Mouse (Mus musculus) heart, adult 8-10 months (tissue): Measurements from ENCODE around the gene Cab39l. TPM values are rescaled to one million over a fixed set of nuclear protein-coding genes. Genes with fewer than 3 reads are reported as not detected.
A peak's percentile ranks its signal among the peaks of the same experiment; 100 is the strongest.
"Not testable (repeated sequence)": the region's sequence is repeated elsewhere in the genome, so short reads cannot be mapped to it uniquely, and the experiment has no call there.

ENCODE experiments used
- DNase-seq: peaks from one replicate; pipeline ENCODE4 v3.0.0; 2022; ENCODE audit warnings: low spot score
- total RNA-seq, 4 experiments: library from RNA; stranded (reverse); gene quantifications; 2 replicates each; pipeline ENCODE4 v1.2.4; 2022

The Cab39l gene
- total RNA-seq, 4 experiments from 2014 or later, result 21.4 to 29.6 (median 24.4) TPM

DNA sequence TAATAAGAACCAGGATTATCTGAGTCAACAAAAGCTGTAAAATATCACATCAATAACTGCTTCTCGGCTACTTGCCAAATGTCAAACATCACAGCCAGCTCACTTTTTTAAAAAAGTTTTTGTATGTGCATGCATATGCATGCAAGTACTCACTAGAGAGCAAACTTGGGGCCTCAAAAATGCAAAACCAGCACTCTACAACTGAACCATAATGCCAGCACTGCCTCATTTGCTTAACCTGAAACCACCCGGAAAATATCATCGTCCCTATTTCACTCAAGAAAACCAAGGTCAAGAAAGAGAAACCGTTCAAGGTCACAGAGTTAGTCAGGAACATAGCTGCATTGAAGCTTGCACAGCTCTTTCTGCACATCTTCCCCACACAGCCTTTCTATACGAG lies 135.6 kb downstream of the Cab39l start:
- DNase-seq, result no peak

DNA sequence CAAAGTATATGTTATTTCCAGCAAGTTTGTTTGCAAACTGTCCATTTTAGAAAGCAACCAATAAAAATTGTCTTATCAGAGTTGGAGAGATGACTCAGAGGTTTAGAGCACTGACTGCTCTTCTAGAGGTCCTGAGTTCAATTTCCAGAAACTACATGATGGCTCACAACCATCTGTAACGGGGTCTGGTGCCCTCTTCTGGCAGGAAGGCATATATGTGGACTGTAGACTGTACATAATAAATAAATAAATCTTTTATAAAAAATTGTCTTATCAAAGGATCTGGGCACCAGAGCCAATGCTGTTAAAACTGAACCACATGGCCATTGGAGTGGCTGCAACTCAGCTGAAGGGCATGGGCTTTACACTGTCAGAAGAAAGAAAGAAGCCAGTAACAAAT lies 149.8 kb downstream of the Cab39l start:
- DNase-seq, result no peak

DNA sequence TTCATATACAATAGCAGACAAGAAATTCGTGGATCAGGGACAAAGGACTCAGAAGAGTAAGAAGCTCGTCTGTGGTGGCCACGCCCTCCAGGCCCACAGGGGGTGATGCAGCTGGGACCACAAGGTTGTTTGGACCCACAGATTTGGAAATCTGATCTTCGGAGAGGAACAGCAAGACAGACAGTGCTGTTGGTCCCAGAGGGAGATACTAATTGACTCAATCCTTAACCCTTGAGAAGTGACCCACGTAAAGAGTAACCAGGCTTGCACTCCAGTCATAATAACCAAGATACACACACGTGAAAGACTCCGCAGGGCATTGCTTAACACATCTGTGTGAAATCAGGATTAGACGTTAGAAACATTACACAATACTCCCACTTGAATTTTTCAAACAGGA lies 151.1 kb downstream of the Cab39l start:
- DNase-seq, result no peak

DNA sequence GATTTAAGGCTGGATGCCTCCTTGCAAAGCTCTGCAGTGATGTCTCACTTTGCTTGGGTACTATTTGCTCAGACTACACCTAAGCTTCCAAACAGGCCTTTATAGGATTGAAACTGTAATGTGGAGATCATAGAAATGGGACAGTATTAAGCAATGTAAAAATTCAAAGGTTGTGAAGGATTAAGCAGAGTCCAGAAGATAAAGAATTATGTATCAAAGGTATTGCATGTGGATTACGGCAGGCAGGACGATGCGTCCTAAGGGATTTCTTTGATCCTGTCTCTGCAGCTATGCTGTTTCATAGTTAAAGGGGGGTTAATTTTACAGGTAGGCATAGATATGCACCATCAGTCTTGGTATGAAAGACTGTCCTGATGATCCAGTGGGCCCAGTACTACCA lies 151.8 kb downstream of the Cab39l start:
- no peak for DNase-seq

DNA sequence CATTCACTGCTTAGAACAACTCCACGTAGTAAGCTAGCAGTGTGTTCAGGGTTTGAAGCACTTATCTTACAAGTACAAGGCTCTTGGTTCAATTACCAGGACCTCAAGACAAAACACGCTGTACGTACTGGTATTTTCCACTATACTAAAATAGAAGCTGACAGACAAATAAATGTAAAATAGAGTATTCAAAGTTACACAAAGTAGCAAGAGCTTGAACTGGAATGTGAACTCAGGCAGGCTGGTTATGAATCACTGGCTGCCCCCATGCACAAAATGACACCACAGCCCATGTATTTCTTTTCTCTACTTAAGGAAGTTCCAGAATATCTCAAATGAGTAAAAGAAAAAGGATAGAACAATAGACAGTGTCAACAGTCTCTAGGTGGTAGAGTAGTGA lies 154.2 kb downstream of the Cab39l start:
- DNase-seq, result no peak

DNA sequence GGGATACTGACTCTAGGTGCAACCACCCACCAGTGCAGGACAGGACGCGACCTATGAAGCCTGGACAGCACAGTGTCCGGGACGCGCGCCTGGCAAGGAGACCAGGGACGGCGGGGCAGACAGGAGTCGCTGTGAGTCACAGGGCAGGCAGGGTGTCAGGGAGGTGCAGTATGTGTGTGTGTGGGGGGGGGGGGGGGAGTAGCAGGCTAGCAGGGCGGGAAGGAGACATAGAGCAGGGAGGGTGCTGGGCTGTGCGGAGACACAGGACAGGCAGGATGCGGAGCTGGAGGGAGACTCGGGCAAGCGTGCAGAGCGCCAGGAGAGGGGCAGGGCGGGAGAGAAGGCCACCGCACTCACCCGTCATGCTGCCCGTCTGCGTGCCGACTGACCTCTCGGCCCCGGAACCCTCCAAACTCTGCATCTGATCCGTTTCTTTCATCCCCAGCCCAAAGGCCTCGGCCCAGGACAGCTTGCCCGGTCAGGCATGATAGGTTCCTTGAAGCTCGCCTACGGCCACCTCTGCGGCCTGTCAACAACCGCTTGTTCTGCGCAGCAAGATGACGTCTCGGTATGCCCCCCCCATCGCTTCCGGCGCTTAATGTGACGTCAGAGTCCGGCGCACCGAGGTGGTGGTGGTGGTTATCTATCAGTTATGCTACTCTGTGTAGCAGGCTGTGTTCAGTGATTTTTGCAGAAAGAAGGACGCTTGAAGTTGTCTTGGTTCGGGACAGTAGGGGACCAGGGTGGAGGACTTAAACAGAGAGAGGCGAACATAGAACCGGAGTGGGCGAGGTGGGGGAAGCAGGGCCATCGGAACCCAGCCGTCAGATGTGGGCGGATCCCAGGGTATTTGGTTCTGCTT lies 156.9 kb downstream of the Cab39l start, which contains the start of gene Cdadc1:
TSS of gene Cdadc1 (minus strand) at position 562 of the 862 bp plus-strand sequence.
- peak; percentile 98 for DNase-seq

DNA sequence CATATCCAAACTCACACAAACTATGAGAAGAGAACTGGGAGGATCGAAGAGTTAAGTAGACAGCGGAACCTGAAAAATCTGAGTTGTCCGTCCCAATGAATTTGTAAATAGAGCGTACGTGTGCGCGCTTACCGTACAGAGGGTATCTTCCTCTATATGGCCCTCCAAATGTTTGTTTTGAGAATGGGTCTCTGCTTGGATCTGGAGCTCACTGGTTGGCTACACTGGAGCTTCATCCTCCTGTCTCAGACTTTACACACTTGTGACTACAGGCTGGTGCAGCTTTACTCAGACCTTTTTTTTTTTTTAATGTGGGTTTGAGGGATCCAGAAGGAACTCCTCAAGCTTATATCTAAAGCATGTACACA lies 157.5 kb downstream of the Cab39l start:
- DNase-seq, result no peak

DNA sequence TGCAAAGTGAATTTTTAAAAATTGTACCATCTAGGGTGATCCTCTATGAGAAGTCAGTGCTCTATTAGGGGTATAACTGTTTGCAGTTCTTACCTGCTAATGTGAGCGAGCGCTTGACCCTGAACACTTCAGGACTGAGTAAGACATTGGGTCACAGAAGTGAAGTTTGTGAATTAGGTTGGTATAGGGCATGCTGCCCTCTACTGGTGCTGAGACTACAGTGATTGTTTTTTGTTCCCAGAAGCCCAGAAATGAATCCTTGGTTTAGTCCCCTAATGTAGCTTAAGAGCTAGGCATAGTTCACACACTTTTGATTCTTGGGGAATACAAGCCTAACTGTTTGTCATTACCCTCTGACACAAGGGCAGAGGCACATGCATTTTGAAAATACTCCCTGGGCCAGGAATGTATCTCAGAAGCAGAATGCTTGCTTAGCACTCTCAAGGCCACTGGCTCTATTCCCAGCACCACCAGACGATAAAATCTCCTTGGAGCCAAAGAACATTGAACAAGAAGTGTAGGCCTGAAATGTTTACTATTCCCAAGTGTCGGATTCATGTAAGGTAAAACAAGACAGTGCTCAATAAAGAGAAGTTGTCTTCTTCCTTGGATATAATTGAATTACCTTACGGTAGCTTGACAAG lies 163.4 kb downstream of the Cab39l start:
- no peak for DNase-seq

DNA sequence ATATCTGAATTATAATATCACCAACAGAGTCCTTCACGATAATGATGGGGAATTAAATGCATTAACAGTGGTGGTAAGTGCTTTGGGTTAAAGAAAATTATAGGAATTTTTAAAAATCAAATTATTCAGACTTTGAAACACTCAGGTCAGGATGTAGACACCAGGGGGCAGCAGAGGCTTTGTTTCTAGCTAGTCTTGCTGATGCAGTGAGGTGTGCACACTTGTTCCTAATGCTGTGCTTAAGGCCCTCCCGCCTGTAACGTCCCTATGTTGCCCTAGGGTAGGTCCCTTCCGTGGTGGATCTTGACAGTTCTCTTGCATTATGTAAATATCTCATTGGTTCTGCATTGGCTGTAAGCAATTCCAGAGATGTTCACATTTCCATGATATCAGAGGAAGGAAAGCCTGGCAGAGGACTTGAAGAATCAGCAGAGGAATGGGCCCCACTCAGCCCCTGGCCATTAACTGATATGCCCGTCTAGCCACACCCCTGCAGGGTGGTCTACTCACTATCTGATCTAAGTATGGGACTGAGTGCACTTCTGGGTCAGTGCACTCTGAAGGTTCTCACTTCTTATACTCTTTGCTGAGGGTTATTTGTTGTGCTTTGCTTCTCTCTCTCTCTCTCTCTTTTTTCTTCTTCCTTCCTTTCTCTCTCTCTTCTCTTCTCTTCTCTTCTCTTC lies 165.0 kb downstream of the Cab39l start:
- DNase-seq, result peak; percentile 55

DNA sequence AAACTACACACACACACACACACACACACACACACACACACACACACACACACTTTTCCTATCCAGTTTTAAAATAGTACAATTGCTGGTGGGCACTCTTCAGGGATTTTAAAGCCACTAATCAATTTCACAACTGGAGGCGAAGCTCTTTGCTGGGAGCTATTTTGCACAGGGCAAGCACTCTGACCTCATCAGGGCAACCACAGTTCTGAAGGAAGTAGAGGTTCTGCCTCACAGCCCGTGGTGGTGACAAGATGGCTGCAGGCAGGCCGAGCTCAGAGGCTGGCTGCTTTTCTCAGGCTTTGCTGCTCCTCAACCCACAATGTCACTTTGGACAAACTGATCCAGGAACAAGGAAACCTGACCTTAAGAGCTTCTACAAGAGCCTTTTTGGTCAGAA lies 166.2 kb downstream of the Cab39l start:
- DNase-seq, result no peak

DNA sequence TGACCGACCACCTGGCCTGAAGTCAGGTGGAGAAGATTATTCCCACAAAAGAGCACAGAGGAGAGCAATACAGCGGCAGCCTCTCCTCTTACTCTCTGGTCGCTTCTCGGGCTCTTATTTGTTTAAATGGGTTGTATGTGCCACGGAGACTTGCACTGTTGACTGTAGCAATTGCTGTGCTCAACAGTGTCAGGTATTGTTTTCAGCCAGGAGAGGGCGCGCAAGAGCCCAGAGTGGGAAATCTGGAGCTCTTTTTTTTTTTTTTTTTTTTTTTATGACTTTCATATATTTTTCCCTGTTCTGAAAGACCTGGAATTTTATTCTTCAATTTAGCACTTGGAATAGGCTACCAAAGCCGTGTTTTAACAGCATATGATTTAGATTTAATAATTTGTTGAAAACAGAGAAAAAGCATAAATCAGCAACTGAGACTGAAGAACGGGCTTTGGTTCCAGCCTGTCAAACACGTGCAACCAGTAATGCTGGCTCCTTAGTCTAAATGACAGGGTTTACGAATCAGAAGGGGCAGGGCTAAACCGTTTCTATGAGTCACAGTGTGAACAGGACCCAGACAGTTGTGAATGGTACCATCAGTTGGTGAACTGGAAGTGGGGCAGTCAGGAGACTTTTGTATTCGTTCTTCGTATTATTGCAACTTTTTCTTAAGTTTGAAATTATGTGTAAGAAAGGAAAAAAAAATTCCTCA lies 172.3 kb downstream of the Cab39l start:
- peak; percentile 12 for DNase-seq

DNA sequence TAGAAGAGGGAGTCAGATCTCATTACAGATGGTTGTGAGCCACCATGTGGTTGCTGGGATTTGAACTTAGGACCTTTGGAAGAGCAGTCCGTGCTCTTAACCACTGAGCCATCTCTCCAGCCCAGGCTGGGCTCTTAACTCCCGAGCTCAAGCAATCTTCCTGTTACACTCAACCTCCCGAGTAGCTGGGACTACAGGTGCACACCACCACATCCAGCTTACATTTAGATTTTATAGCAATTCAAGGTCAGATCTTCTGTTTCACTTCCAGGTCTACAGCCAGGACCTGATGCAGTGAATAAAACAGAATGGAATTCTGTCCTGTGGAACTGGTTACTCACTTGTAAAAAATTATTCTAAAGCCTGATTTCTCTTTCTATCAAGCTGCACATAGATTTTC lies 173.4 kb downstream of the Cab39l start:
- not testable (repeated sequence) for DNase-seq

DNA sequence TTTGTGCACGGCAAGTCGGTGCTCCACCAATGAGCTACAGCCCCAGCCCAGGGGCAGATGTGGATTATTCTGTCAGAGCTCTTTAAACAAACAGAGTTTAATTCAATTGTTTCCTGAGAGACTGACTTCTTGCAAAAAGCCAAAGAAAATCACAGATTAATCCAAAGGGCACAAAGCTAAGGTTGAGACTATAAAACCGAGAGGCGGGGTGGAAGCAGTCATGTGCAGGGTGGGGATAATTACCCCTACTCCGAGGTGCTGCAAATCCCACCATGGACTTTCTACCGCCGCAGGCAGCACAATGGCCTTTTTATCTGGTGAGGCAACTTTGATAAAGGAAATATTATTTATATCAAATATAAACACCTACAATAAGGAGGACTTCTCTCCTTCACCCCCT lies 176.0 kb downstream of the Cab39l start:
- no peak for DNase-seq

DNA sequence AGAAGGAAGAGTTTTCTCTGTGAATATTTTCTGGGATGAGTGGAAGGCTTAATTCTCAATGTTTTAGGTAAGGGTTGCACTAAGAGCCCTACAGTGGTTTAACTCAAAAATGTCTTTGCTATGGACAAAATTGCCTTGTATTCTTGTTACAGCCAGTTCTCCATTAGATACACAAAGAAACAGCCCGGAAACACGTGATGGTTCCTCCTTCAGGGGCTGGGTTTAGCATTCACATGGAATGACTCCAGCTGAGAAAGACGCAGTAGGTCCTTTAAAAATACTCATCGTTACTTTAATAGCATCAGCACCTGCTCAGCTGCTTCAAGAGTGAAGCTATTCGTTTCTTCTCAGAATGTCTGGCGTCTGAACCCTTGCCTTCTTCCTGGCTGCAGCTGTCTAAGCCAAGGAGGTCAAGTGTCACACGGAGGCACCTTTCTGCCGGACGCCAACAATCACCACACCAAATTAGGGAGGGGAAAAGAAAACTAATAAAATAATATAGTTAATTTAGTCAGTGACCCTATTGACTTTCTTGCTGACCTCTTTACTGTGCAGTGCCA lies 183.6 kb downstream of the Cab39l start:
- DNase-seq, result no peak

DNA sequence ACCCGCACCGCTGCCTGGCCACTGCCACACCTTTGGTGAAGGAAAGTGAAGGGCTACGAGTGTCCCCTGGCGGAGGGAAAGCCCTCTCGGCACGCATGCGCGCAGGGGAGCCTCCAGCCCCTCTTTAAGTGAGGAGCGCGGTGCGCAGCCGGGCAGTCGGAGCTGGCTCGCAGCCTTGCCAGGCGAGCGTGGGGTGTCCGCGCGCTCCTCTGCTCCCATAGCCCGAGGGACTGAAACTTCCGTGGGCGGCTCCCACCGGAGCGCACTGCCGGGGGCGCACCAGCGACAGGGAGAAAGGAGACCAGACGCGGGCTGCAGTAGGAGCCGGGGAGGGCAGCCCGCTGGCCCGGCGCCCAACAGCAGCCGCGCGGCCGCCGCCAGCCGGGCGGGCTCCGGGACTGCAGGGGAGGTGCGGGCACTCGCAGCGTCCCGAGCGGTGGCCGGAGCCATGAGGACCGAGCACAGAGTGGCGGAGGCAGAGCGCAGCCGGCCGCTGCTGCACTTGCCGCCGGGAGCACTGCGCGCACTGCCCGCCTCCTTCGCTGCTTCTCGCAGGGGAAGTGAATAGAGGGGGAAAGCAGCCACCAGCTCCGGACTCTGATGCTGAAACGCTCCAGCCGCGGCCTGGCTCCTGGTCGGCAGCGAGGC lies 184.5 kb downstream of the Cab39l start, which contains the start of gene Shisa2:
TSS of gene Shisa2 (plus strand) at position 151 of the 648 bp plus-strand sequence.
- peak; percentile 23 for DNase-seq

DNA sequence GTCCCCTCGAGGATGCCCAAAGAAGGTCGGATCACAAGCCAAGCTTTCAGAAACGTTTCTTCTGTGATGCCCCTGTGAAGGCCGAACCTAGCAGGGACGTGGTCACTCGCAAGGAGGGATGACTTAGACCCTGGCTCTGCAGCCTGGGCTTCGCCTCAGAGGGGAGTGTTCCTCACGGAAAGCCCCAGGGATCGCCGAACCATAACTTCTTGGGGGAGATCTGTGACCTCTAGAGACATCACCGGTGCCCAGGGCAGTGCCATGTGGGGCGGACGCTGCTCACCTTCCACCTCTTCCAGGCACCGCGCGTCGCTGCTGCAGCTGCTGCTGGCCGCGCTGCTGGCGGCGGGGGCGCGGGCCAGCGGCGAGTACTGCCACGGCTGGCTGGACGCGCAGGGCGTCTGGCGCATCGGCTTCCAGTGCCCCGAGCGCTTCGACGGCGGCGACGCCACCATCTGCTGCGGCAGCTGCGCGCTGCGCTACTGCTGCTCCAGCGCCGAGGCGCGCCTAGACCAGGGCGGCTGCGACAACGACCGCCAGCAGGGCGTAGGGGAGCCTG lies 185.1 kb downstream of the Cab39l start:
- DNase-seq, result no peak

DNA sequence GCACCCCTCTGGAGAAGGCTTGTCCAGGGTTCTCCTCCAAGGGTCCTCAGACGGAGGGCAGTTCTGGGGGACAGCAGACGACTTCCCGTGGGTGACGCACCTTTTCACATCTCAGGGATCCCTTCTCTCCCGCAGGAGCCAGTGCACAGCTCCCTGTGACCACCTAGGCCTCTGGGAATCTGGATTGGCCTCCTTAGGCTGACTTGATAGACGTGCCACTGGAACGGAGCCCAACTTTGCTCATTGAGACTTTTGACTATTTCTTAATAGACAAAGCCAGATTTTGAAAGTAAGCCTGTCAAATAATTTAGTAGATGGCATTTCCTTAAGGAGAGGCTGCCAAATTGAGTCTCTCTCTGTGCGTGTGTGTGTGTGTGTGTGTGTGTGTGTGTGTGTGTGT lies 185.9 kb downstream of the Cab39l start:
- DNase-seq, result no peak

DNA sequence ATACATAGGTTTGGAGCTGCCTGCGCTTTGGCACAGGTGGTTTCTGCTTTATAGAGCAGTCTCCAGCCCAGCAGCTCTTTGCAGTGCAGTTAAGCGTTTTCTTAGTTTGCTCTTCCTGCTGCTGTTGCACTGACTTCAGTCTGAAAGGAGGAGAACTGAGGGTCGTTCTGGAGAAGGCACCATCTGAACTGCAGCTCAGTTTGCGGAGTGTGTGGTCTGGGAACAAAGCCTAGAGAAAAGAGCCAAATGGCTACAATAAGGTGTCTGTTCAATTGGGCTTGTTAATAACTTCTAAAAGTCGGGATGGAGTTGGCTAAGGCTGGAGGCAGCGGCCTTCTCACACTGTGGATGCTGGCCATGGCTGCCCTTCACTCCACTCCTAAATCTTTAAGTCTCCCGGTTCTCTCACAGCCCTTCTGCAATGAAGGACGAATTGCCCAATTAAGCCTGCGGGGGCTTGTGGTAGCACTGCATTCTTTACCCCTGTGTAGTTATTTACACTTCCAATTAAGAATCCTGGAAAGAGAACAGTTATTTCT lies 186.4 kb downstream of the Cab39l start:
- DNase-seq, result no peak

DNA sequence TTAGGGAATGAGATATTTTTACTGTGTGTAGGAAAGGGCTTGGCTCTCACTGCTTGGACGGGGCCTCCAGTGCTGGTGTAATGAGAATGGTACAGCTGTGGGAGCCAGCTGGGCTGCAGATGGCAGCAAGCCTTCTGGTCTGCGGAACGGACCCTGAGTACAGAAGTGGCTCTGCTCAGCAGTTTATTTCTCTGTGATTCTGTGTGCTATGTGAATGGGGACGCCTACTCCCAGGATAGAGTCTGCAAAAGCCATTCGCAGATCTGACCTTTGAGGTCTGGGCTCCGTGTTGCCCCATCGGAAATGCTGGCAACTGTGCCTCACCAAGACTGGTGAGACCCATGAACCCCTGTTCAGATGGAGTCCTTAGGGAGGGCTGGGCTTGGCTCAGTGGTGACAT lies 187.1 kb downstream of the Cab39l start:
- DNase-seq, result no peak

DNA sequence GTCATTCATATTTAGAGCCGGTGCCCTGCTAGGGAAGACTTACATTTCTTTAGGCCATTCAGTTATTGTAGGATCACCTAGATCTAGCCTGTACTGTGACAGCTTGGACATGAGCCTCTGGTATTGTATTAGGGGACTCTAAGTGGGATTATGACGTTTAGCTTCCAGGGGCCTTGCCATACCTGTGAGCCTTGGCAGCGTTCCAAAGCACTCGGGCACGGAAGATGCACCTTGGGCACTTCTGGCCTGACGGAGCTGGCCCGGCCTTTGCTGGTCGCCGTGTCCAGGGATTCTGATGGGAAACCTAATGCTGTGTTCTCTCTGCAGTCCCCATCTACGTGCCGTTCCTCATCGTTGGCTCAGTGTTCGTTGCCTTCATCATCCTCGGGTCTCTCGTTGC lies 188.5 kb downstream of the Cab39l start:
- DNase-seq, result no peak
